Mouse (Mus musculus): ENCODE measurements around the gene Mgat2.

Gene Mgat2

GRCm38 (mm10) chr12:69181800-69182199 is 2.2 kb upstream of the Mgat2 start:
- DNase-seq, result no peak

GRCm38 (mm10) chr12:69184342-69185295 is 662 bp downstream of the Mgat2 start:
- DNase-seq, result peak; percentile 64

- no peak for DNase-seq
Measured at GRCm38 (mm10) chr12:69185371-69185770, 1.4 kb downstream of the Mgat2 start.

- no peak for DNase-seq
Measured at GRCm38 (mm10) chr12:69186811-69187471, 3.0 kb downstream of the Mgat2 start.

- DNase-seq, result no peak
Measured at GRCm38 (mm10) chr12:69190074-69190473, 6.1 kb downstream of the Mgat2 start.

- no peak for DNase-seq
Measured at GRCm38 (mm10) chr12:69190522-69190921, 6.6 kb downstream of the Mgat2 start.

GRCm38 (mm10) chr12:69191396-69191795 is 7.4 kb downstream of the Mgat2 start:
- DNase-seq, result no peak

GRCm38 (mm10) chr12:69192637-69193036 is 8.7 kb downstream of the Mgat2 start:
- DNase-seq, result no peak

- peak; percentile 71 for DNase-seq
Measured at GRCm38 (mm10) chr12:69196444-69197377, 12.8 kb downstream of the Mgat2 start, which contains the start of gene Gm49383. Gene Gm49383, minus strand, starts transcription at chr12:69197104.

- peak; percentile 60 for DNase-seq
Measured at GRCm38 (mm10) chr12:69197378-69198163, 13.6 kb downstream of the Mgat2 start.

GRCm38 (mm10) chr12:69198164-69198535 is 14.2 kb downstream of the Mgat2 start, which contains the start of gene Dnaaf2:
Gene Dnaaf2, minus strand, starts transcription at chr12:69198429.
- DNase-seq, result peak; percentile 71

GRCm38 (mm10) chr12:69198985-69199384 is 15.0 kb downstream of the Mgat2 start:
- DNase-seq, result no peak

- DNase-seq, result no peak
Measured at GRCm38 (mm10) chr12:69204052-69204833, 20.3 kb downstream of the Mgat2 start, which contains the start of gene Gm49384. Gene Gm49384, minus strand, starts transcription at chr12:69204267.

- DNase-seq, result no peak
Measured at GRCm38 (mm10) chr12:69207396-69207795, 23.4 kb downstream of the Mgat2 start.

- no peak for DNase-seq
Measured at GRCm38 (mm10) chr12:69207926-69208325, 24.0 kb downstream of the Mgat2 start.

- no peak for DNase-seq
Measured at GRCm38 (mm10) chr12:69208520-69208919, 24.6 kb downstream of the Mgat2 start.

GRCm38 (mm10) chr12:69210056-69210979 is 26.4 kb downstream of the Mgat2 start:
- no peak for DNase-seq

- DNase-seq, result peak; percentile 27
Measured at GRCm38 (mm10) chr12:69211057-69211456, 27.1 kb downstream of the Mgat2 start.

- DNase-seq, result no peak
Measured at GRCm38 (mm10) chr12:69213186-69213777, 29.3 kb downstream of the Mgat2 start.

All from lung, postnatal 14 days (tissue).